Mouse (Mus musculus) liver, postnatal 0 days (tissue): ENCODE data around the gene Cd83.

Experiments used
- CTCF ChIP-seq: sonication (generic); IDR thresholded peaks from 2 replicates; pipeline ENCODE4 v1.5.1; 2016; ENCODE audit warnings: antibody characterized with exemption, low read depth
- EP300 ChIP-seq: IDR thresholded peaks from 2 replicates; pipeline ENCODE4 v1.6.1; 2016; ENCODE audit warnings: antibody characterized with exemption, low read depth, mild to moderate bottlenecking

DNA sequence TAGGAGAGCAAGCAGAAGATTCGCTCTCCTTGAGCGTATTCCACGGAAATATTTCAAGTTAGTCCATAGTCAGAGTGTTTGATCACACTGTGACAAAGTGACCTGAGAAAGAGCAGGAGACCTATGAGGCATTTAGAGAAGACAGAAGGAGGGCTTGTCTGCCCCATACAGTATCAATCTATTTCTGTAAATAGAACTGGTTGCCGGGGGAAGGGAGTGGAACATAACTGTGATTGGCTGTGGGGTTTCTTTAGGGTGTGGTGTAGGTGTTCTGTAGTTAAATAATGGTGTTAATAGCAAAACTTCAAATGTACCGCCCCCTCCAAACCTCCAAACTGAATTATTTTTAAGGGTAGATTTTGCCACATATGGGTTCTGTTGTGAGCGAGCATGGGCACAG, 33.6 kb upstream of the Cd83 start:
- TF ChIP-seq EP300 (no peak), CTCF (no peak)
